Mouse (Mus musculus): Measurements from ENCODE around the gene Emsy.

DNA sequence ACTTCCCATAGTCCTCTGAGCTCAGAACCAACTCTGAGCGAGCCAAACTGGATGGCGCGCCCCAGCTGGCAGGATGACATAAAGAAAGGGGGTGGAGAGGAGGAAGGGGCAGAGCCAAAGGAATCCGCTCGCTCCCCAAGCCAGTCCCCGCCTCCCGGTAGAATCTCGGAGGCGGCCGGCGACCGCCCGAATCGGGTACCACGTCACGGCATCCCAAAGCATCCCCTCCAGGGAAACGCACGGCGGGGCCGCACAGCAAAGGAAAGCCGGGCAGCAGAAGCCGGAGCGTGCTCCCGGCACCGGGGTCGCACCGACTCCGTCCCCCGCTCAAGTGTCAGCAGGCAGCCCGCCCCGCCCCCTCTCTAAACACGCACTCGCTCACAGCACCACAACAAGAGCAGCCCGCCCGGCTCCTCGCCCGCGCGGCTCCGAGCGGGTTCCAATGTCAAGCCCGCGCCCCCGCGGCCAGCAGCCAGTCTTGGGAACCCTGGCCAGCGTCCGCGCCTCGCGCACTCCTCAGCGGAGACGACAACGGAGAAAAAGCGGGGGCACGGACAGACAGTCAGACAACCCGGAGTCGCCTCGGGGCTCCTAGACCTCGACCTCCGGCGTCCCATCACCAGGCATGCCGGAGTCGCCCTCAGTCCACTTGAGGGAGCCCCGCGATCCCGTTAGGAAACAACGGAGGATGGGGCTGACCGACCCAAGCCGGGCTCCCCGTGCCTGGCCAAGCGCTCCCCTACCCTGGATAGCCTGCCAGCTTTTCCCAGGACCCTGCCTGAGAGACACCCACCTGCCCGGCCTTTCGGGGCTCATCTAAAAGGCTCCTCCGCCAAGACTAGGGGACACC lies 677 bp downstream of the Emsy start:
- no peak for TF ChIP-seq GATA1 (IDR thresholded peaks at IDR 0.05; ENCODE audit: borderline replicate concordance, low read length)
- no peak for TF ChIP-seq FLI1 (IDR thresholded peaks at IDR 0.05; ENCODE audit: low read length)

Data from megakaryocyte, embryonic 14.5 days (primary cell).